Mouse (Mus musculus) MEL-GATA-1-ER (cell line): ENCODE measurements around the gene Unc50.

Source experiments
- DNase-seq: peaks from one replicate; pipeline ENCODE4 v3.0.0-alpha.2; 2012; ENCODE audit warnings: low read depth; ENCODE audit errors: extremely low read depth

The Unc50 gene

DNA sequence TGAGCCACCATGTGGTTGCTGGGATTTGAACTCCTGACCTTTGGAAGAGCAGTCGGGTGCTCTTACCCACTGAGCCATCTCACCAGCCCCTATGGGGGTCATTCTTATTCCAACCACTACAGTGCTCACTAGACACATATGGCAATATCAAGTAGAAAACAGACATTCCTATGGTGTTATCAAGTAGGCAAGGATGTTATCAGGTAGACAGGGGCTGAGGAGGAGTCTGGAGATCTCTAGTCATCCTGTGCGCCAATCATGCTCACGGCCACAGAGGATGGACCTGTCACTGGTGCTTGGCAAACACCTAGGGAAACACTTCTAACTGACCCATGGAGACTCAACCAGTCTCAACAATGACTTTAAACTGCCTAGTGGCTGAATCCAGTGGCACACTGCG, 54.7 kb downstream of the Unc50 start:
- DNase-seq, result no peak

DNA sequence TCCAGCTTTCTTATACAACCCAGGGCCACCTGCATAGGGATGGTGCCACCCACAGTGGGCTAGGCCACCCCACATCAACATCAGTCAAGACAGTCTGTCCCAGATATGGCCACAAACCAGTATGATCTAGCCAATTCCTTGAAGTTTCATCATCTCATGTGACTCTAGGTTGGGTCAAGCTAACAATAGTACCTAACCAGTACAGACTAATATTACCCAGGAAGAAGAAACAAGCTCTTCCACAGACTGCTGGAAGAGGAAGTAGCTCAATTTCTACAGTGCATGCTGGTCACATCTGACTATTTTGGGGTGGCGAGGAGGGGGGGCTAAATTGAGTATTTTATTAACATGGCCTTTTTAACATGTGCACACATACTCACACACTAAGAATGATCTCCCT, 56.5 kb downstream of the Unc50 start:
- no peak for DNase-seq

DNA sequence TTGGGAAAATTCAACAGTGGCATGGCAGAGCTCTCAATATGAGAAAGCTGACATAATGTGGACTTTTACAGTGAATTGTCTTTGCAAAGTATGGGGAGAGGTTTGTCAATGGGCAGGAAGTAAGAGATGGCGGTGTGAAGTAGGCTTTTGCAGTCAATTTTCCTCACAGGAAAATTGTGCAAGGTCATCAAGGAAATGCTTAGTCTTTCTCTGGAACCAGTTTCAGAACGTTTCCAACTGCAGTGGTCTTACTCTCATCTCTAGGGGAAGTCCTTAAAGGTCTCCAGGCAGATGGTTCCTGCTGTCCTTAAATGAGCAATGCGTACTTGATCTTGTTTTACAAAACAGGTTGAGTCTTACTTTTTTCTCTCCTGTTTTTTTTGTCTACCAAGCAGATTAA, 57.1 kb downstream of the Unc50 start:
- no peak for DNase-seq

DNA sequence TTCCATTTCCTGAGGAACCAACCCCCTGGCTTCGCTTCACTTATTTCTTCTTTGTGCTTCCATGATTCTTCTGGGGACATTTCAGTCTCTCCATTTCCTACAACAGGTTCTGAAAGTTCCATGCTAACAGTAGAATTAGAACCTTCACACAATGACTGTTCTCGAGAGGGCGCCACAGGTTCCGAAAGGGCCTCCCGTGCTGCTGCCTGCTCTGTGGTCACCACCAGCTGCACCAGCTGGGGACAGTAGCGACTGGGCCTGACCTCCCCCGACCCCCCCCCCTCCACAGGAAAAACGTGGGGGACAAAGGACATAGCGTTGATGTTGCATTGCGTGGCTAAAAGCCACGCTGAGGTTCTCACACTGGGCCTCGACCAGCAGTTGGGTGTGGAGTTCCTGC, 58.6 kb downstream of the Unc50 start:
- DNase-seq, result no peak
